Mouse (Mus musculus) hindbrain, embryonic 14.5 days (tissue): Measurements from ENCODE around the gene Ptbp1. TPM values are rescaled to one million over a fixed set of nuclear protein-coding genes. Genes with fewer than 3 reads are reported as not detected.

Experiments
- ATAC-seq: fragments of 200-750 bp; cut with Nextera tagmentation; 2 replicates; pipeline ENCODE4 v1.8.0; 2017; ENCODE audit warnings: moderate number of reproducible peaks, mild to moderate bottlenecking, moderate TSS enrichment, moderate library complexity; ENCODE audit not compliant: low FRiP score
- DNase-seq: peaks from one replicate; pipeline ENCODE4 v3.0.0-alpha.2; 2015; ENCODE audit warnings: low spot score
- H3K27ac ChIP-seq: fragments of 300-500 bp; sonication (generic); 2 replicates; pipeline ENCODE4 v1.5.1; 2014; ENCODE audit warnings: mild to moderate bottlenecking, moderate library complexity
- H3K27me3 ChIP-seq: fragments of 300-500 bp; sonication (generic); 2 replicates; pipeline ENCODE4 v1.6.1; 2014; ENCODE audit warnings: mild to moderate bottlenecking, low read length, mixed read lengths; ENCODE audit not compliant: control insufficient read depth, insufficient read depth
- H3K36me3 ChIP-seq: fragments of 300-500 bp; sonication (generic); replicated peaks from 2 replicates; pipeline ENCODE4 v1.6.1; 2014; ENCODE audit not compliant: control insufficient read depth, insufficient read depth
- H3K4me1 ChIP-seq: fragments of 300-500 bp; sonication (generic); replicated peaks from 2 replicates; pipeline ENCODE4 v1.6.1; 2014; ENCODE audit warnings: antibody characterized with exemption, low read length, mixed read lengths; ENCODE audit not compliant: control insufficient read depth, insufficient read depth
- H3K4me2 ChIP-seq: fragments of 300-500 bp; sonication (generic); replicated peaks from 2 replicates; pipeline ENCODE4 v1.6.1; 2014; ENCODE audit warnings: mild to moderate bottlenecking, moderate library complexity
- H3K4me3 ChIP-seq: fragments of 300-500 bp; sonication (generic); replicated peaks from 2 replicates; pipeline ENCODE4 v1.5.1; 2014; ENCODE audit warnings: mild to moderate bottlenecking, low read length
- H3K9ac ChIP-seq: fragments of 300-500 bp; sonication (generic); 2 replicates; pipeline ENCODE4 v1.6.1; 2014
- H3K9me3 ChIP-seq: fragments of 300-500 bp; sonication (generic); 2 replicates; pipeline ENCODE4 v1.6.1; 2016; ENCODE audit warnings: low read length; ENCODE audit not compliant: control insufficient read depth
- WGBS: fragments of 180-500 bp; shearing (Covaris S2); extraction: QIAGEN DNeasy Blood & Tissue Kit; methylation state at CpG from one replicate; pipeline ENCODE4 v1.1.7; 2014; 5-methylcytosine and 5-hydroxymethylcytosine counted together
- polyA plus RNA-seq: library from polyadenylated mRNA; unstranded; fragments of >200 nt; fragmentation: Nextera tagmentation; extraction: Ambion mirVana; gene quantifications from 2 replicates; pipeline ENCODE4 v1.2.1, GENCODE M21; 2014

The Ptbp1 gene
- polyA plus RNA-seq, 1 experiment from 2014 or later, result 59.5 TPM

- ATAC-seq (no peak), DNase-seq (no peak)
- 48% methylated on average over 3 of the region's 3 CpGs for whole genome bisulfite sequencing
- Histone ChIP-seq H3K4me2 (peak overlapping the region; percentile 87), H3K9me3 (no peaks in the 10 kb centered on the region), H3K36me3 (peaks cover 39% of the 10 kb centered on the region), H3K4me1 (peaks cover 41% of the 10 kb centered on the region), H3K27ac (peak overlapping the region; percentile 96), H3K27me3 (no peaks in the 10 kb centered on the region; the same call in 1 of the 2 replicates), H3K9ac (peak overlapping the region; percentile 96), H3K4me3 (peak overlapping the region; percentile 67)
Observed at GRCm38 (mm10) chr10:79872862-79873261, 18.6 kb downstream of the Ptbp1 start.

DNA sequence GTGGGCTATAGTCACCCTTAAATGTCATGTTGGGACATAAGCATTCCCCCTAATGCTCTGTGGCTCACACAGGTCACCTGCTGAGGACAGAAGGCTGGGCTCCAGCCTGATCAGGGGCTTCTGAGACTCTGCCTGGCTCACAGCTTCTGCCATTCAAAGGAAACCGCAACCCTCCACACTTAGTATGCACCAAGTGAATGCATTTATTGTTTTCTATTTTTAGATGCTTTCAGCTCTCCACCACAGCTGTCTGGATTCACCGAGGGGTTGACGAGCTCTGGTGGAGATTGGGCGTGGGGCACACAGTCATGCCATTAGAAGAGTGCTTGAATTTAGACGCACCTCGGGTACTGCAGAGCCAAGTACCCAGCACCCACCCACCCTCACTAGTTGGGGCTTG lies 19.1 kb downstream of the Ptbp1 start:
- DNase-seq (no peak), ATAC-seq (no peak)
- 2% methylated on average over 6 of the region's 6 CpGs for WGBS

GRCm38 (mm10) chr10:79873715-79874289 lies 19.6 kb downstream of the Ptbp1 start:
- no peak for ATAC-seq

More for the DNA sequence above, 19.1 kb downstream of the Ptbp1 start:
- Histone ChIP-seq H3K36me3 (peaks cover 37% of the 10 kb centered on the region), H3K4me2 (peak overlapping the region; percentile 87), H3K4me1 (peaks cover 41% of the 10 kb centered on the region), H3K9ac (peak overlapping the region; percentile 96), H3K4me3 (peak overlapping the region; percentile 67), H3K9me3 (no peaks in the 10 kb centered on the region), H3K27ac (peak overlapping the region; percentile 96), H3K27me3 (no peaks in the 10 kb centered on the region; the same call in 1 of the 2 replicates)

DNA sequence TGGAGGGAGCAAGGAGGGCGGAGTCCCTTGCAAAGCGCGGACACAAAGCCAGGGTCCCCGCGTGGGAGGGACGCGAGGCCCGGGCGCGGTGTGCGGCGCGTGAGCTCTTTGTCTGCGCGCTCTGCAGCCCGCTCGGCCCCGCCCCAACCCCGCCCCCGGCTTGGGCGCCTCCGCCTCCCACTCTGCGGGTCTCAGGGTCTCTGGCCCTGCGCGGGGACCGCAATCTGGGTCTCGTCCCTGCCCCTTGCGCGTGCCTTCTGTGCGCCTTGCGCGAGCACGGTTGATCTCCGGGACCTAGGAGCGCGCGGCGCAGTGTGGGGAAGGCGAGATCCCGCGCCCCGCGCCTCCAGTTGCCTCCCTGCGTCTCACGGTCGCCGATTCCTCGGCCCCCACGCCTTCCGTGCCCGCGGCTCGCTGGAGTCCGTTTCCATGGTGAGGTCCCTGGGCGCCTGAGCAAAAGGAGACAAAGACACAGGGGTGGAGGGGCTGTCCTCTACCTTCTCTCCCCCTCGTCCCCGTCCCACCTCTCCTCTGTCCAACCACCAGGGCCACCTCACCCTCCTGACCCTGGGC lies 20.1 kb downstream of the Ptbp1 start, which contains the start of the genes Prtn3 and Plppr3:
Gene Prtn3, plus strand, starts transcription at position 187 of the 573 bp plus-strand sequence.
Gene Plppr3, minus strand, starts transcription at position 345 of the 573 bp plus-strand sequence.
- ATAC-seq, result peak; percentile 93
- Histone ChIP-seq H3K4me1 (peaks cover 37% of the 10 kb centered on the region), H3K9ac (peak within 1 kb of the TSS; percentile 96), H3K27ac (peak within 1 kb of the TSS; percentile 96), H3K36me3 (peaks cover 27% of the 10 kb centered on the region), H3K4me3 (peak within 1 kb of the TSS; percentile 67), H3K4me2 (peak within 1 kb of the TSS; percentile 87), H3K9me3 (no peaks in the 10 kb centered on the region), H3K27me3 (no peaks in the 10 kb centered on the region; the same call in 1 of the 2 replicates)
- DNase-seq, result peak; percentile 85
- under 1% methylated on average over 53 of the region's 57 CpGs for WGBS

More at GRCm38 (mm10) chr10:79873715-79874289, 19.6 kb downstream of the Ptbp1 start:
- peak overlapping the region; percentile 96 for H3K9ac ChIP-seq
- no peak for DNase-seq
- H3K9me3 ChIP-seq, result no peaks in the 10 kb centered on the region
- H3K27ac ChIP-seq, result peak overlapping the region; percentile 96
- 2% methylated on average over 18 of the region's 26 CpGs for WGBS
- H3K4me2 ChIP-seq, result peak overlapping the region; percentile 87
- no peaks in the 10 kb centered on the region; the same call in 1 of the 2 replicates for H3K27me3 ChIP-seq
- H3K4me1 ChIP-seq, result peaks cover 41% of the 10 kb centered on the region
- H3K36me3 ChIP-seq, result peaks cover 32% of the 10 kb centered on the region
- H3K4me3 ChIP-seq, result peak overlapping the region; percentile 67

DNA sequence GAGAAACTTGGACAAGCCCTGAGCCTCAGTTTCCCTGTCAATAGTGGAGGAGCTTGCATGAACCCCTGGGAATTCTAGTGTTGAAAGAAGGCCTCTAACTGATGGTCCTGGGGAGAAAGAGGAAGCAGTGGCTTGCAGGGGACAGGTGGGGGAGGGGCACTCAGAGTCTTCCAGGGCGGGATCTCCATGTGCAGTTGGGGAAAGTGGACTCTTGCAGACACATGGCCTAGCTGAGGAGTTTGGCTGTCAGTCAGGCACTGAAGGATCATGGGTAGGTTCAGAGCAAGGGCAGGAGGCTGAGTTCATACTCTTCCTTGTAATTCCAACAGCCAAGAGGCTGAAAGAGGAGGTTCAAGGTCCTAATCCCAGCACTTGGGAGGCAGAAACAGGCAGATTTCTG lies 22.9 kb downstream of the Ptbp1 start:
- 43% methylated on average over 1 of the region's 1 CpGs for WGBS
- no peak overlapping the region for H3K9ac ChIP-seq

DNA sequence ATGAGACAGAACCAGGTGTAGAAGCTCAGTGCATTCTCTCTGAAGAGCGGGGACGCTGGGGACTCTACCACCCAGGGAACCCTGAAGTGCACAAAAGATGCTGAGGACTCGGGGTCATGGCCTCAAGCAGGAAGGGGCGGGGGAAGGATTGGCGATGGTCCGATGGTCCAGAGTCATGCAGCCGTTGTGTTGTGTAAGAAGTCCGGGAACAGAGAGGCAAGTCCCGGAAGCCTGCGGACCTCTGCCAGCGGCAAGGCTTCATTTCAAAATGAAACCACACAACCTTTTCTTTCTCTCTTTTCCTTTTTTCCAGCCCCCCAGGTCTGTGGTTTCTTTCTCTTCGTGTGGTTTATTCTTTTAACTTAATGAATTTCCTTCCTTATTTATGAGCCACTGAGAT lies 23.5 kb downstream of the Ptbp1 start:
- no peaks in the 10 kb centered on the region for H3K9me3 ChIP-seq
- H3K27ac ChIP-seq, result no peak overlapping the region
- DNase-seq, result no peak
- peaks cover 18% of the 10 kb centered on the region for H3K4me1 ChIP-seq
- H3K4me2 ChIP-seq, result no peak overlapping the region
- H3K36me3 ChIP-seq, result no peaks in the 10 kb centered on the region
- peaks cover 17% of the 10 kb centered on the region for H3K27me3 ChIP-seq
- H3K4me3 ChIP-seq, result no peak overlapping the region
- no peak overlapping the region for H3K9ac ChIP-seq
- ATAC-seq, result no peak
- 40% methylated on average over 12 of the region's 12 CpGs for WGBS

More for the DNA sequence above, 22.9 kb downstream of the Ptbp1 start:
- H3K4me3 ChIP-seq, result no peak overlapping the region
- H3K27me3 ChIP-seq, result peaks cover 11% of the 10 kb centered on the region; the same call in 1 of the 2 replicates
- H3K27ac ChIP-seq, result no peak overlapping the region
- no peak for ATAC-seq
- H3K4me1 ChIP-seq, result peaks cover 21% of the 10 kb centered on the region
- H3K36me3 ChIP-seq, result no peaks in the 10 kb centered on the region
- DNase-seq, result no peak
- H3K9me3 ChIP-seq, result no peaks in the 10 kb centered on the region
- no peak overlapping the region for H3K4me2 ChIP-seq

DNA sequence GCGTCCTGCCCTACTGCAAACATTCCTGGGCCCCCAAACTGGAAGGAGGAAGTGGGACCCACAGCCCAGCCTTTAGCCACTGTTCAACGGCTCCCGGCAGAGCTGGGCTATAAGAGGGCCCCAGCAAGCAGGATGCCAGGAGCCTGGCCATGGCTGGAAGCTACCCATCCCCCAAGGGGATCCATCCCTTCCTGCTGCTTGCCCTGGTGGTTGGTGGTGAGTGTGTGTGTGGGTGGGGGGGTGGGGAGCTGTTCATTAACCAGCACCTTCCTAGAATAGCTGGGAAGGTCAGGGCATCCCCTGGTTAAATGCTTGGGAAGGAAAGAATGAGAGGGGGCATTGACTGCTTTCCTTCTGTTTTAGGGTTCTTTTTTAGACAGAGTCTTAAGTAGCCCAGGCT lies 25.3 kb downstream of the Ptbp1 start:
- no peak for ATAC-seq
- WGBS, result 41% methylated on average over 3 of the region's 3 CpGs
- no peak overlapping the region for H3K9ac ChIP-seq

GRCm38 (mm10) chr10:79880721-79881120 lies 26.5 kb downstream of the Ptbp1 start:
- Histone ChIP-seq H3K27ac (no peak overlapping the region), H3K4me2 (no peak overlapping the region), H3K36me3 (no peaks in the 10 kb centered on the region), H3K27me3 (peaks cover 24% of the 10 kb centered on the region), H3K9me3 (no peaks in the 10 kb centered on the region), H3K4me1 (peaks cover 5% of the 10 kb centered on the region), H3K9ac (no peak overlapping the region), H3K4me3 (no peak overlapping the region)
- 18% methylated on average over 9 of the region's 9 CpGs for WGBS
- no peak for DNase-seq
- ATAC-seq, result no peak

More for the DNA sequence above, 25.3 kb downstream of the Ptbp1 start:
- peaks cover 24% of the 10 kb centered on the region for H3K27me3 ChIP-seq
- H3K36me3 ChIP-seq, result no peaks in the 10 kb centered on the region
- H3K4me3 ChIP-seq, result no peak overlapping the region
- peaks cover 15% of the 10 kb centered on the region for H3K4me1 ChIP-seq
- H3K27ac ChIP-seq, result no peak overlapping the region
- H3K4me2 ChIP-seq, result no peak overlapping the region
- no peak for DNase-seq
- H3K9me3 ChIP-seq, result no peaks in the 10 kb centered on the region

DNA sequence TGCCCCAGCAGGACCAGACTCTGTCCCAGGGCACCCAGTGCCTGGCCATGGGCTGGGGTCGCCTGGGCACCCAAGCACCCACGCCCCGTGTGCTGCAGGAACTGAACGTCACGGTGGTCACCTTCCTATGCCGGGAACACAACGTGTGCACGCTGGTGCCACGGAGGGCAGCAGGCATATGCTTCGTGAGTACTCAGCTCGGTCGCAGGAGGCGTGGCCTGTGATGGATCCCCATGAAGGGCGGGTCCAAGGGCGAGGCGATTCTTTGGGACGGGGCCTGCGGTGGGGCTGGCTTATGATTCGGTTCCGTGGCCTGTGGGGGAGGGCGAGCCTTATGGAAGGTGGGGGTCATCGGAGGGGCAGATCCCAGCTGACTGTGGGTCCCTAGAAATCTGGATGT lies 27.8 kb downstream of the Ptbp1 start:
- peak; percentile 5; the same call in 1 of the 2 replicates for ATAC-seq

More for the DNA sequence above, 27.8 kb downstream of the Ptbp1 start:
- no peak for DNase-seq
- Histone ChIP-seq H3K9me3 (no peaks in the 10 kb centered on the region), H3K4me2 (peak overlapping the region; percentile 33), H3K4me1 (peaks cover 5% of the 10 kb centered on the region; the same call in 1 of the 2 replicates), H3K4me3 (no peak overlapping the region), H3K27me3 (peaks cover 24% of the 10 kb centered on the region), H3K9ac (peak overlapping the region; percentile 28; the same call in 1 of the 2 replicates), H3K27ac (no peak overlapping the region), H3K36me3 (no peaks in the 10 kb centered on the region)
- WGBS, result 7% methylated on average over 22 of the region's 22 CpGs
